Mouse (Mus musculus) urinary bladder, postnatal 0 days (tissue): ENCODE results near the gene Usp37. TPM values are rescaled to one million over a fixed set of nuclear protein-coding genes. Genes with fewer than 3 reads are reported as not detected.

Source experiments
- microRNA counts: library from miRNA; unstranded; fragments of <30 nt; microRNA quantifications from one replicate; lab custom pipeline; 2016
- microRNA-seq: library from miRNA; unstranded; fragments of <30 nt; microRNA quantifications from one replicate; pipeline ENCODE4, GENCODE M21; 2016
- polyA plus RNA-seq: library from polyadenylated mRNA; unstranded; fragments of >200 nt; fragmentation: Nextera tagmentation; extraction: Ambion mirVana; gene quantifications from 2 replicates; pipeline ENCODE4 v1.2.1, GENCODE M21; 2015

Gene Usp37
- 9.4 and 9.5 TPM in 2 replicates for polyA plus RNA-seq

GRCm38 (mm10) chr1:74544184-74544583 is at the start of gene Usp37:
Usp37 (minus strand) TSS chr1:74544284.

GRCm38 (mm10) chr1:74587773-74588445 is 43.8 kb upstream of the Usp37 start, which contains the start of the genes Zfp142 and Bcs1l:
Zfp142 (minus strand) TSS chr1:74588246.
Bcs1l (plus strand) TSS chr1:74588289.

DNA sequence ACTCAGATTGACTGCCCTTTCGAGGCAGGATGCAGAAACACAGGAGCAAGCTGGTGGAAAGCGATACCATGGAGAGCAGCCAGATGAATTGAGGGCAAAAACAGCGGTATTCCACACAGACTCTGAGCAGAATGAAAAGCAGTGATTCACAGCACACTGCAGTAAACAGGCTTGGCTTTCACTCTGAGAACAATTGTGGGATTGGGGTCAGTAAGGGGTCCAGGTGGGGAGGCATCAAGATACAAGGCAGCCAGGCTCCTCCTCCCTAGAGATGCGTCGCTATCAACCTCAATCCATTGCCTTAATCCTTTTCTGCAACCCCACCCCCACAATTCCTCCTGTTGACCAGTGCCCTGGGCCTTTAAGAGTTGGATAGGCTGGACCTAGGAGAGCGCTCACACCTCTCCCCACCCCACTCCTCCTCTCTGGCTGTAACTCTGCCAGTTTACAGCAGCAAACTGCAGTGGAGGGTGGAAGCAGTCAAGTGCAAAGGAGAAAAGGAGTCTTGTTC is 1.6 kb downstream of the Usp37 start, which contains the start of gene Plcd4:
Gene Plcd4 (plus strand): TSS at position 438 of the 511 bp plus-strand sequence.

GRCm38 (mm10) chr1:74505721-74506464 is 38.2 kb downstream of the Usp37 start, which contains the start of gene Cnot9:
Cnot9 (plus strand) TSS chr1:74506058.

DNA sequence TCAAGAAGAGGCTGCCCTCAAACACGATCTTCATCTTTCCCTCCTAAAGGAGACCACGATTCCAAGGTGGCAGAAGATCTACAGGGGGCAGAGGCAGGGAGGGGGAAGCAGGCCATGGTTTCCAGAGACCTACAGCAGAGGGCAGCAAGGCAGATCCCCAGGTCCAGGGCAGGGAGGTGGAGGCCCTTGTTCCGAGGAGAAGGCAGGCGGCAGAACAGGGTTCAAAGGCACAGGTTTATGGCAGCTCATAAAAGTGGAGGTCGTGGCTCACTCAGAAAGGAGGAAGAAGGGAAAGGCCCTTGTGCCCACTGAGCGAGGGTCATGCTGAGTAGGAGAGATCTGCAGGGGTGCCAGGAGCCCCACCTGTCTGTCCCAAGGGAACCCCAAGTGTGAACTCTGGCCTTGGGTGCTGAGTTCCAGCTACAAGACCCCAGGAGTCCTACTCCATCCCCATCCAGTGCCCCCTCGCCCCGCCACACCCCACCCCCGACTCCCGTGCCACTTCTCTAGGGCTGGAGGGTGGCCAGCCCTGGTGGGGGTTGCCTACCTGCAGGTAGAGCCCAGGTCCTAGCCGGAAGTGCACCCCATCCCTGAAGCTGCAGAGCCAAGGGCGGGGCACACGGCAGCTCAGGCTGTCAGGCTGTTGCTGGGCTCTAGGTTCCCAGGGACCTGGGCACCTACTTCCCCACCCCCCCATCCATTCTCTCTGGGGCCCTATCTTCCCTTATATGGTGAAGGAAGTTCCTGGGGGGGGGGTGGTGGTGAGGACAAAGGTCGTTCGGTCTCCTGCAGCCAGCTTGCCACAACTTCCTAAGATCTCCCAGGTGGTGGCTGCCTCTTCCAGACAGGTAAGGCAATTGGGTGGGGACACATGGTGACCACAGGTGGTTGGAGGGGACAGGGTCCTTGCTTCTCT is 135.2 kb downstream of the Usp37 start, which contains the start of gene Vil1:
Gene Vil1 (plus strand): TSS at position 788 of the 916 bp plus-strand sequence.

DNA sequence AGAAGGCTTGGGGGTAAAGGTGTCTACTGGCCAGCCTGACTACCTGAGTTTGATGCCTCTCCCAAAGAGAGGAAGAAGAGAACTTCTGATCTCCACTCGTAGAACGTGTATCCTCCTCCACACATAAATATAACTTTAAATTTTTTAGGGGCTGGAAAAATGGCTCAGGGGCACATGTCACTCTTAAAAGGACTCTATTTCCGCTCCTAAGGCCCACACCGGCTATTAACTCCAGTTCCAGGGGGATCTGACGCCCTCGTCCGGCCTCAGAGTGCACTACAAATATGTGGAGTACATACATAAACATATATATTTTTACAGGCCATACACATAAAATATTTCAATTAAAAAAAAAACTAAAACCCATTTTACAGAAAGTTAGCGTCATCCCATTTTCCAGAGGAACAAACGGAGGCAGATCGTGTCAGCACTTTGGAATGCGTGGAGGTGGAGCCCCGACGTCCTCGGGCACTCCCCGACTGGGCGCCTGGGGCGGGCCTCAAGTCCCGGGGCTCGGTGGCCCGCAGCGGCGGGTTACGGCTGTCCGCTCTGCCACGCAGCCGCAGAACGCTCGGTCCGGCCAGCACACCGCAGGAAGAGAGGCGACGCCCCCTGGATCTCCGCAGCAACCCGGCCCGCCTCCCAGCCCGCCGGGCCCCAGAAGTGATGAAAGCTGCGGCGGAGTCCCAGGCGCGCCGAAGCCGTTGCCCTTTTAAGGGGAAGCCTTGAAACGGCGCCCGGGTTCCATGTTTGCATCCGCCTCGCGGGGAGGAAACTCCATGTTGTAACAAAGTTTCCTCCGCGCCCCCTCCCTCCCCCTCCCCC is 152.9 kb downstream of the Usp37 start, which contains the start of gene Ctdsp1:
Gene Ctdsp1 (plus strand): TSS at position 586 of the 825 bp plus-strand sequence.

MicroRNAs encoded within 50 kb of the gene (microRNA counts, 519-probe panel; counts per million panel counts)
- 4,313 counts per million, percentile 81 among the panel's probes with 10 or more counts for microRNA mmu-miR-26b (lab: Ali Mortazavi, UCI)

Small RNA genes within 50 kb of the gene (microRNA-seq; reads per million reads assigned to microRNA genes)
- gene Gm25035 (not detected), gene Mir26b (47,912 reads per million, percentile 98 among the genes with 10 or more reads in this experiment)

Other genes starting within 250 kb of the Usp37 start
- 98.5 and 105 TPM in 2 replicates for gene Tmbim1, start 238.7 kb downstream of the Usp37 start, polyA plus RNA-seq
- 0.88 and 1.0 TPM in 2 replicates for gene Catip, start 182.2 kb downstream of the Usp37 start, polyA plus RNA-seq
- 5.6 and 31.7 TPM in 2 replicates for gene Slc11a1, start 169.1 kb downstream of the Usp37 start, polyA plus RNA-seq
- gene Ctdsp1, start 152.8 kb downstream of the Usp37 start, polyA plus RNA-seq, result 59.2 and 61.2 TPM in 2 replicates
- gene Vil1, start 134.9 kb downstream of the Usp37 start, polyA plus RNA-seq, result 0.16 and 0.36 TPM in 2 replicates
- 23.4 and 27.1 TPM in 2 replicates for gene Cnot9, start 38.2 kb downstream of the Usp37 start, polyA plus RNA-seq
- 0.53 and 0.79 TPM in 2 replicates for gene Plcd4, start 1.4 kb downstream of the Usp37 start, polyA plus RNA-seq
- gene Zfp142, start 44.0 kb upstream of the Usp37 start, polyA plus RNA-seq, result 2.9 and 3.3 TPM in 2 replicates
- gene Bcs1l, start 44.0 kb upstream of the Usp37 start, polyA plus RNA-seq, result 8.8 and 9.8 TPM in 2 replicates
- 19.0 and 20.6 TPM in 2 replicates for gene Rnf25, start 57.1 kb upstream of the Usp37 start, polyA plus RNA-seq
- 0.79 and 1.7 TPM in 2 replicates for gene Stk36, start 57.2 kb upstream of the Usp37 start, polyA plus RNA-seq
- 3.6 and 3.7 TPM in 2 replicates for gene Ttll4, start 117.5 kb upstream of the Usp37 start, polyA plus RNA-seq
- 8.5 and 10.7 TPM in 2 replicates for gene Cyp27a1, start 169.3 kb upstream of the Usp37 start, polyA plus RNA-seq
- 0.41 and 0.58 TPM in 2 replicates for gene Prkag3, start 204.9 kb upstream of the Usp37 start, polyA plus RNA-seq
- 8.4 and 8.6 TPM in 2 replicates for gene Wnt6, start 227.6 kb upstream of the Usp37 start, polyA plus RNA-seq
- gene Wnt10a, start 247.2 kb upstream of the Usp37 start, polyA plus RNA-seq, result 7.4 and 9.2 TPM in 2 replicates